Mouse (Mus musculus) megakaryocyte, adult 5-6 weeks (primary cell): ENCODE results near the gene Crybg1. TPM values are rescaled to one million over a fixed set of nuclear protein-coding genes. Genes with fewer than 3 reads are reported as not detected.
"Not testable (repeated sequence)": the region's sequence is repeated elsewhere in the genome, so short reads cannot be mapped to it uniquely, and the experiment has no call there.

Source experiments
- ATAC-seq: 2 replicates; pipeline ENCODE4 v1.8.0; 2016; ENCODE audit warnings: mild to moderate bottlenecking, inconsistent platforms; ENCODE audit not compliant: poor library complexity, severe bottlenecking
- total RNA-seq, 2 experiments: library from RNA; stranded (forward) in 1 of 2; stranded (reverse) in 1 of 2; fragments of 153-499, 151-499 nt in 1 of 2; fragments of 221-1000, 200-1000 nt in 1 of 2; gene quantifications; 2 replicates each; pipeline versions ENCODE4 v1.2.3 to v1.2.4; 2015 to 2017

Gene Crybg1
- total RNA-seq, 2 experiments from 2014 or later: 16.8 to 21.5 TPM

- no peak for ATAC-seq
Measured at GRCm38 (mm10) chr10:43982470-43982869, 166.2 kb downstream of the Crybg1 start.

GRCm38 (mm10) chr10:43980742-43981141 is 167.9 kb downstream of the Crybg1 start:
- ATAC-seq: not testable (repeated sequence)

- peak; percentile 57 for ATAC-seq
Measured at GRCm38 (mm10) chr10:43980080-43980479, 168.6 kb downstream of the Crybg1 start.

- no peak for ATAC-seq
Measured at GRCm38 (mm10) chr10:43977353-43977752, 171.3 kb downstream of the Crybg1 start.

GRCm38 (mm10) chr10:43973244-43973643 is 175.4 kb downstream of the Crybg1 start:
- ATAC-seq: no peak

GRCm38 (mm10) chr10:43964943-43965342 is 183.7 kb downstream of the Crybg1 start:
- ATAC-seq: no peak

- ATAC-seq: peak; percentile 95
Measured at GRCm38 (mm10) chr10:43953942-43954341, 194.7 kb downstream of the Crybg1 start.

GRCm38 (mm10) chr10:43945435-43945834 is 203.2 kb downstream of the Crybg1 start:
- no peak for ATAC-seq

GRCm38 (mm10) chr10:43943736-43944135 is 204.9 kb downstream of the Crybg1 start:
- no peak for ATAC-seq

GRCm38 (mm10) chr10:43939136-43939662 is 209.5 kb downstream of the Crybg1 start:
- no peak for ATAC-seq

GRCm38 (mm10) chr10:43928596-43928995 is 220.1 kb downstream of the Crybg1 start:
- ATAC-seq: no peak

GRCm38 (mm10) chr10:43927736-43928135 is 220.9 kb downstream of the Crybg1 start:
- ATAC-seq: no peak

GRCm38 (mm10) chr10:43925776-43926175 is 222.9 kb downstream of the Crybg1 start:
- ATAC-seq: not testable (repeated sequence)

- ATAC-seq: no peak
Measured at GRCm38 (mm10) chr10:43923096-43923495, 225.6 kb downstream of the Crybg1 start.

GRCm38 (mm10) chr10:43918696-43919608 is 229.7 kb downstream of the Crybg1 start:
- ATAC-seq: peak; percentile 98

GRCm38 (mm10) chr10:43916737-43917136 is 231.9 kb downstream of the Crybg1 start:
- ATAC-seq: no peak

- no peak for ATAC-seq
Measured at GRCm38 (mm10) chr10:43916181-43916580, 232.5 kb downstream of the Crybg1 start.

- ATAC-seq: no peak
Measured at GRCm38 (mm10) chr10:43912236-43912635, 236.4 kb downstream of the Crybg1 start.

- no peak for ATAC-seq
Measured at GRCm38 (mm10) chr10:43910873-43911142, 237.8 kb downstream of the Crybg1 start.

- peak; percentile 92 for ATAC-seq
Measured at GRCm38 (mm10) chr10:43910032-43910872, 238.4 kb downstream of the Crybg1 start.

GRCm38 (mm10) chr10:43904569-43904968 is 244.1 kb downstream of the Crybg1 start:
- ATAC-seq: no peak
